Mouse (Mus musculus) hindbrain, embryonic 12.5 days (tissue): ENCODE measurements around the gene Cbr2. TPM values are rescaled to one million over a fixed set of nuclear protein-coding genes. Genes with fewer than 3 reads are reported as not detected.
A peak's percentile ranks its signal among the peaks of the same experiment; 100 is the strongest.

ENCODE experiments used
- ATAC-seq: fragments of 200-750 bp; cut with Nextera tagmentation; 2 replicates; pipeline ENCODE4 v1.8.0; 2017; ENCODE audit warnings: moderate TSS enrichment; ENCODE audit not compliant: low FRiP score
- H3K27ac ChIP-seq: fragments of 300-500 bp; sonication (generic); 2 replicates; pipeline ENCODE4 v1.5.1; 2016; ENCODE audit warnings: mild to moderate bottlenecking
- H3K27me3 ChIP-seq: fragments of 300-500 bp; sonication (generic); 2 replicates; pipeline ENCODE4 v1.6.1; 2016; ENCODE audit warnings: mild to moderate bottlenecking
- H3K36me3 ChIP-seq: fragments of 300-500 bp; sonication (generic); 2 replicates; pipeline ENCODE4 v1.6.1; 2016; ENCODE audit warnings: mild to moderate bottlenecking
- H3K4me1 ChIP-seq: fragments of 300-500 bp; sonication (generic); 2 replicates; pipeline ENCODE4 v1.6.1; 2016
- H3K4me2 ChIP-seq: fragments of 300-500 bp; sonication (generic); replicated peaks from 2 replicates; pipeline ENCODE4 v1.6.1; 2016; ENCODE audit warnings: mild to moderate bottlenecking
- H3K4me3 ChIP-seq: fragments of 300-500 bp; sonication (generic); 2 replicates; pipeline ENCODE4 v1.5.1; 2016; ENCODE audit warnings: mild to moderate bottlenecking
- H3K9ac ChIP-seq: fragments of 300-500 bp; sonication (generic); 2 replicates; pipeline ENCODE4 v1.6.1; 2016; ENCODE audit warnings: mild to moderate bottlenecking, moderate library complexity
- H3K9me3 ChIP-seq: fragments of 300-500 bp; sonication (generic); replicated peaks from 2 replicates; pipeline ENCODE4 v1.6.1; 2016; ENCODE audit warnings: mild to moderate bottlenecking
- WGBS: fragments of 180-500 bp; shearing (Covaris S2); methylation state at CpG from one replicate; pipeline ENCODE4 v1.1.7; 2016; 5-methylcytosine and 5-hydroxymethylcytosine counted together
- polyA plus RNA-seq: library from polyadenylated mRNA; unstranded; fragments of >200 nt; fragmentation: Nextera tagmentation; extraction: Ambion mirVana; gene quantifications from 2 replicates; pipeline ENCODE4 v1.2.1, GENCODE M21; 2016

Gene Cbr2
- polyA plus RNA-seq, 1 experiment from 2014 or later = 2.6 TPM

- no peak overlapping the region for H3K4me2 ChIP-seq
- H3K27ac ChIP-seq = no peak overlapping the region
- no peak overlapping the region for H3K4me3 ChIP-seq
- 66% methylated on average over 11 of the region's 11 CpGs for WGBS
- H3K9me3 ChIP-seq = no peaks in the 10 kb centered on the region
- H3K36me3 ChIP-seq = no peaks in the 10 kb centered on the region
- no peak overlapping the region for H3K9ac ChIP-seq
- no peak for ATAC-seq
- H3K4me1 ChIP-seq = peaks cover 13% of the 10 kb centered on the region
- peaks cover 30% of the 10 kb centered on the region for H3K27me3 ChIP-seq
Measured at GRCm38 (mm10) chr11:120728530-120729240, 3.2 kb downstream of the Cbr2 start.

GRCm38 (mm10) chr11:120727564-120727963 is 4.3 kb downstream of the Cbr2 start:
- H3K36me3 ChIP-seq = no peaks in the 10 kb centered on the region
- no peak for ATAC-seq
- no peak overlapping the region for H3K27ac ChIP-seq
- peaks cover 34% of the 10 kb centered on the region for H3K27me3 ChIP-seq
- peaks cover 13% of the 10 kb centered on the region for H3K4me1 ChIP-seq
- 64% methylated on average over 12 of the region's 12 CpGs for WGBS
- no peaks in the 10 kb centered on the region for H3K9me3 ChIP-seq
- no peak overlapping the region for H3K9ac ChIP-seq
- H3K4me2 ChIP-seq = peak overlapping the region; percentile 90
- no peak overlapping the region for H3K4me3 ChIP-seq

GRCm38 (mm10) chr11:120727169-120727527 is 4.8 kb downstream of the Cbr2 start, which contains the start of gene Dcxr:
TSS of gene Dcxr (minus strand) at chr11:120727281.
- Histone ChIP-seq H3K27ac (no peak within 1 kb of the TSS), H3K36me3 (no peaks in the 10 kb centered on the region), H3K4me1 (peaks cover 15% of the 10 kb centered on the region), H3K9me3 (no peaks in the 10 kb centered on the region), H3K4me2 (peak within 1 kb of the TSS; percentile 90), H3K9ac (peak within 1 kb of the TSS; percentile 69), H3K4me3 (peak within 1 kb of the TSS; percentile 56), H3K27me3 (peaks cover 38% of the 10 kb centered on the region)
- 1% methylated on average over 14 of the region's 14 CpGs for WGBS
- ATAC-seq = peak; percentile 78

GRCm38 (mm10) chr11:120726243-120727168 is 5.4 kb downstream of the Cbr2 start:
- H3K27ac ChIP-seq = no peak overlapping the region
- peak; percentile 27 for ATAC-seq
- H3K27me3 ChIP-seq = peaks cover 43% of the 10 kb centered on the region
- WGBS = 20% methylated on average over 32 of the region's 36 CpGs
- H3K4me1 ChIP-seq = peaks cover 20% of the 10 kb centered on the region
- no peaks in the 10 kb centered on the region for H3K36me3 ChIP-seq
- H3K9me3 ChIP-seq = no peaks in the 10 kb centered on the region
- H3K4me3 ChIP-seq = peak overlapping the region; percentile 56
- H3K4me2 ChIP-seq = peak overlapping the region; percentile 90
- H3K9ac ChIP-seq = peak overlapping the region; percentile 69

- whole genome bisulfite sequencing = 84% methylated on average over 7 of the region's 7 CpGs
- H3K27me3 ChIP-seq = peaks cover 26% of the 10 kb centered on the region
Measured at GRCm38 (mm10) chr11:120723509-120723908, 8.4 kb downstream of the Cbr2 start.

GRCm38 (mm10) chr11:120722761-120723382 is 9.0 kb downstream of the Cbr2 start:
- ATAC-seq = no peak
- Histone ChIP-seq H3K27me3 (peaks cover 21% of the 10 kb centered on the region), H3K27ac (no peak overlapping the region), H3K36me3 (peaks cover 22% of the 10 kb centered on the region), H3K9ac (no peak overlapping the region), H3K4me2 (peak overlapping the region; percentile 91; the same call in 1 of the 2 replicates), H3K4me3 (no peak overlapping the region), H3K4me1 (peaks cover 24% of the 10 kb centered on the region), H3K9me3 (no peaks in the 10 kb centered on the region)
- WGBS = 89% methylated on average over 11 of the region's 11 CpGs

More at GRCm38 (mm10) chr11:120723509-120723908, 8.4 kb downstream of the Cbr2 start:
- H3K27ac ChIP-seq = no peak overlapping the region
- no peaks in the 10 kb centered on the region for H3K9me3 ChIP-seq
- H3K4me1 ChIP-seq = peaks cover 24% of the 10 kb centered on the region
- H3K36me3 ChIP-seq = peaks cover 16% of the 10 kb centered on the region
- H3K9ac ChIP-seq = 0 out of 2 replicates have a peak overlapping the region, but pooled peaks have one; percentile 13
- H3K4me3 ChIP-seq = no peak overlapping the region
- no peak for ATAC-seq
- no peak overlapping the region for H3K4me2 ChIP-seq

GRCm38 (mm10) chr11:120722067-120722630 is 9.8 kb downstream of the Cbr2 start:
- Histone ChIP-seq H3K9ac (peak overlapping the region; percentile 92), H3K4me2 (peak overlapping the region; percentile 91), H3K9me3 (no peaks in the 10 kb centered on the region), H3K36me3 (peaks cover 29% of the 10 kb centered on the region), H3K4me1 (peaks cover 24% of the 10 kb centered on the region), H3K27ac (peak overlapping the region; percentile 67; the same call in 1 of the 2 replicates), H3K27me3 (peaks cover 21% of the 10 kb centered on the region), H3K4me3 (peak overlapping the region; percentile 77)
- ATAC-seq = 0 out of 2 replicates have a peak, but pooled peaks have one; percentile 1
- WGBS = 18% methylated on average over 21 of the region's 21 CpGs

- WGBS = under 1% methylated on average over 82 of the region's 90 CpGs
- ATAC-seq = peak; percentile 86
- H3K4me1 ChIP-seq = peaks cover 18% of the 10 kb centered on the region
- H3K27me3 ChIP-seq = peaks cover 21% of the 10 kb centered on the region
- peak within 1 kb of the TSS; percentile 77 for H3K4me3 ChIP-seq
- H3K27ac ChIP-seq = peak within 1 kb of the TSS; percentile 67
- H3K4me2 ChIP-seq = peak within 1 kb of the TSS; percentile 91
- H3K9ac ChIP-seq = peak within 1 kb of the TSS; percentile 92
- H3K36me3 ChIP-seq = peaks cover 35% of the 10 kb centered on the region
- H3K9me3 ChIP-seq = no peaks in the 10 kb centered on the region
Measured at GRCm38 (mm10) chr11:120721124-120722066, 10.5 kb downstream of the Cbr2 start, which contains the start of gene Rac3. TSS of gene Rac3 (plus strand) at chr11:120721470.

GRCm38 (mm10) chr11:120720450-120720849 is 11.5 kb downstream of the Cbr2 start:
- ATAC-seq = peak; percentile 38
- H3K27me3 ChIP-seq = peaks cover 18% of the 10 kb centered on the region
- H3K9ac ChIP-seq = peak overlapping the region; percentile 92
- H3K4me1 ChIP-seq = peaks cover 23% of the 10 kb centered on the region
- H3K36me3 ChIP-seq = peaks cover 42% of the 10 kb centered on the region
- H3K4me3 ChIP-seq = peak overlapping the region; percentile 77
- WGBS = 10% methylated on average over 17 of the region's 17 CpGs
- H3K9me3 ChIP-seq = no peaks in the 10 kb centered on the region
- H3K4me2 ChIP-seq = peak overlapping the region; percentile 91
- H3K27ac ChIP-seq = 0 out of 2 replicates have a peak overlapping the region, but pooled peaks have one; percentile 67

GRCm38 (mm10) chr11:120719841-120720376 is 12.0 kb downstream of the Cbr2 start:
- Histone ChIP-seq H3K4me1 (peaks cover 24% of the 10 kb centered on the region), H3K4me3 (no peak overlapping the region), H3K36me3 (peaks cover 42% of the 10 kb centered on the region), H3K4me2 (no peak overlapping the region), H3K9ac (no peak overlapping the region), H3K27me3 (peaks cover 18% of the 10 kb centered on the region), H3K9me3 (no peaks in the 10 kb centered on the region), H3K27ac (no peak overlapping the region)
- no peak; the same call in 1 of the 2 replicates for ATAC-seq
- 88% methylated on average over 13 of the region's 13 CpGs for WGBS
